11 mouse cellular contexts compared by ENCODE assay signal in the genomic region with DNA sequence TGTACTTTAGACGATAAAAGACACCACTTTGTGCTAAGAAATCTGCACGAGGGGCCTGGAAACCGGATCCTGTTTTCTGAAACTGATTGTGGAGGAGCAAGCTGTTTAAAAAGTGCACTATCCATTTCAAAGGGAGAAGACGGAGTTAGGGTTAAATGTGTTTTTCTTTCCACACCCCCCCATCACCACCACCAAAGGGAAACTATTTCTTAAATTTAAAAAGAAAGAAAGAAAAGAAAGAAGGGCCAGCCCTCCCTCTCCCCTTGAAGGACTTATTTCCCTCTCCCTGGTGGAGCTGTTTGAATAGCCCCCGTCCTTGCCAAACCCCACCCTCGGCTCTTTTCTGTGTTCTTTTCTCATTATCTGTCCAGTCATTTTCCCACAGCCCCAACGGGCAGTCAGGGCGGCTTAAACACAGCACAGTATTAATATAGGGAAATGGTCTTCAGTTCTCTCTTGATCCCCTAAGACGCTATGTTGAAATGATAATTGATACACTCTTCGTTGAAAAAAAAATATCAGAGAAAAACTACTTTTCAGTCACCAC.
DNase-seq lines count a peak whose midpoint lies in the region; ATAC-seq and TF ChIP-seq lines count a peak whose summit lies in the region.
"Had no signal": no experiment of that assay in that cellular context is flagged by ENCODE, and none has a peak within 500 bp of the region (broad histone marks: within the 10 kb centered on the region; RNA-seq: fewer than 3 reads in every experiment).

No protein-coding gene starts in this region.

- TF ChIP-seq POLR2A in embryonic fibroblast, embryonic 13.5 days (IDR thresholded peaks at IDR 0.05; ENCODE audit: low read depth, low read length): no peak

- H3K4me2 ChIP-seq in kidney, embryonic 16.5 days (replicated peaks; ENCODE audit: low read depth, low read length): 0 out of 2 replicates have a peak overlapping the region, but pooled peaks have one; percentile 12
- H3K4me2 ChIP-seq in intestine, embryonic 15.5 days (replicated peaks): no peak overlapping the region

- 21% methylated on average over 10 of the region's 10 CpGs for WGBS in kidney, embryonic 16.5 days
- 22% methylated on average over 10 of the region's 10 CpGs for WGBS in intestine, embryonic 15.5 days

- no peak for DNase-seq in kidney, adult 9 months
- DNase-seq in retina, postnatal 1 day: peak; percentile 83
- no peak for DNase-seq in left cerebral cortex, postnatal 25 days (ENCODE audit: low spot score in 2 of 2)
- DNase-seq in urinary bladder, postnatal 10 days (ENCODE audit: low spot score): no peak
- no peak for DNase-seq in gastrocnemius, adult 18-20 months (ENCODE audit: low spot score)
- DNase-seq: adrenal gland, postnatal 36 days; thymus, adult 2 months had no signal

- intact Hi-C loops in left cerebral cortex, postnatal 25 days (cut with DNase I): no loop called here

- no peak for ATAC-seq in kidney, embryonic 16.5 days (ENCODE audit: low FRiP score, low TSS enrichment)
- no peak for ATAC-seq in intestine, embryonic 15.5 days

- H3K9ac ChIP-seq in kidney, embryonic 16.5 days (replicated peaks; ENCODE audit: low read length): no peak overlapping the region
- H3K9ac ChIP-seq in intestine, embryonic 15.5 days: no peak overlapping the region

- no peaks in the 10 kb centered on the region for H3K27me3 ChIP-seq in kidney, embryonic 16.5 days (ENCODE audit: insufficient read depth, low read length)
- no peaks in the 10 kb centered on the region for H3K27me3 ChIP-seq in intestine, embryonic 15.5 days (replicated peaks)

- H3K27ac ChIP-seq in kidney, embryonic 16.5 days (ENCODE audit: low read length): peak overlapping the region; percentile 27; the same call in 1 of the 2 replicates
- peak overlapping the region; percentile 97 for H3K27ac ChIP-seq in embryonic fibroblast, embryonic 13.5 days (ENCODE audit: insufficient read depth, low read length)
- peak overlapping the region; percentile 70; the same call in 1 of the 2 replicates for H3K27ac ChIP-seq in intestine, embryonic 15.5 days
- H3K27ac ChIP-seq: left cerebral cortex, adult 2 months had no signal

- H3K9me3 ChIP-seq in kidney, embryonic 16.5 days (ENCODE audit: low read length): no peaks in the 10 kb centered on the region
- no peaks in the 10 kb centered on the region for H3K9me3 ChIP-seq in intestine, embryonic 15.5 days

- H3K4me3 ChIP-seq in kidney, embryonic 16.5 days (ENCODE audit: low read length): no peak overlapping the region
- no peak overlapping the region for H3K4me3 ChIP-seq in embryonic fibroblast, embryonic 13.5 days (ENCODE audit: insufficient read depth, low read length)
- no peak overlapping the region for H3K4me3 ChIP-seq in intestine, embryonic 15.5 days (replicated peaks)
- H3K4me3 ChIP-seq: left cerebral cortex, adult 2 months had no signal

- H3K4me1 ChIP-seq in kidney, embryonic 16.5 days (ENCODE audit: insufficient read depth, low read length): peaks cover 25% of the 10 kb centered on the region
- no peaks in the 10 kb centered on the region; the same call in none of the 2 replicates for H3K4me1 ChIP-seq in embryonic fibroblast, embryonic 13.5 days (ENCODE audit: control insufficient read depth, insufficient read depth, low read length)
- H3K4me1 ChIP-seq in intestine, embryonic 15.5 days (replicated peaks): peaks cover 11% of the 10 kb centered on the region

- H3K36me3 ChIP-seq in kidney, embryonic 16.5 days (ENCODE audit: insufficient read depth, low read length): no peaks in the 10 kb centered on the region
- H3K36me3 ChIP-seq in intestine, embryonic 15.5 days: no peaks in the 10 kb centered on the region

- no peak for TF ChIP-seq CTCF in embryonic fibroblast, embryonic 13.5 days (IDR thresholded peaks at IDR 0.05; ENCODE audit: borderline replicate concordance, insufficient read depth, low read length)

Comparison
In these comparisons a context has a peak if more than half of its experiments do, and no peak if none do; other contexts are left out.
1. H3K27ac ChIP-seq: peak in every context shown above with its lines; median percentile 97 in embryonic fibroblast, embryonic 13.5 days; 70 in intestine, embryonic 15.5 days; 27 in kidney, embryonic 16.5 days.